Mouse (Mus musculus): ENCODE data around the gene Nphs2. TPM values are rescaled to one million over a fixed set of nuclear protein-coding genes. Genes with fewer than 3 reads are reported as not detected.

Gene Nphs2
- total RNA-seq, 2 experiments from 2014 or later: 0.23 TPM; not detected in 1

DNA sequence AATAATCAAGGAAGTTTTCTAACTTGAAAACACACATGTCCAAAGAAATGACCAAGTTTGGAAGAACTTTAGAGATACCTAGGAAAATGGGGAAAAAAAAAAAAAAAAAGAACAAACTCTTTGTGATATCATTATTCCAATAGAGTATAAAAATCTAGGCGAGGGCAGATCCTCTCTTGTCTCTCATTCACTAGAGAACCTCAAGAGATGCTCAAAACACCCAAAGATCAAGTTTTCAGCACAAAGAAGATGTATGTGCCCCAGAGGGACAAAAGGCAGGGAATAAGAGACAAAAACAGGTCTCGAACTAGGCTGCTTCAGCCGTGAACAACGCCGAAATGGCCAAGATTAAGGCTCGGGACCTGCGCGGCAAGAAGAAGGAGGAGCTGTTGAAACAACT, 55.2 kb downstream of the Nphs2 start, which contains the start of gene Gm2000:
TSS of gene Gm2000 (plus strand) at position 301 of the 400 bp plus-strand sequence.
- no peak for DNase-seq

Other genes starting within 250 kb of the Nphs2 start
- under 1 TPM; 0.81 to 0.88 TPM for gene Fam163a, start 105.7 kb upstream of the Nphs2 start, total RNA-seq (2021)
- gene Tdrd5, start 7.1 kb upstream of the Nphs2 start, total RNA-seq (2021): under 1 TPM in 1 of 2 experiments, not detected in 1; 0.10 TPM
- gene Gm2000, start 55.3 kb downstream of the Nphs2 start, total RNA-seq (2021): 100 to 1,000 TPM; 618 to 681 TPM
- under 1 TPM in 1 of 2 experiments, not detected in 1; 0.12 TPM for gene Axdnd1, start 110.4 kb downstream of the Nphs2 start, total RNA-seq (2021)
- 10 to 100 TPM; 32.4 to 34.9 TPM for gene Soat1, start 163.6 kb downstream of the Nphs2 start, total RNA-seq (2021)
- 10 to 100 TPM; 43.1 to 47.8 TPM for gene Gm10031, start 213.3 kb downstream of the Nphs2 start, total RNA-seq (2021)
- 10 to 100 TPM; 24.0 to 26.1 TPM for gene Abl2, start 248.1 kb downstream of the Nphs2 start, total RNA-seq (2021)

Data from heart, postnatal 4 days (tissue).